Mouse (Mus musculus) hindbrain, embryonic 11.5 days (tissue): Measurements from ENCODE around the gene Epb41l1. TPM values are rescaled to one million over a fixed set of nuclear protein-coding genes. Genes with fewer than 3 reads are reported as not detected.
A peak's percentile ranks its signal among the peaks of the same experiment; 100 is the strongest.

Experiments used
- ATAC-seq: fragments of 200-750 bp; cut with Nextera tagmentation; 2 replicates; pipeline ENCODE4 v1.8.0; 2017; ENCODE audit warnings: mild to moderate bottlenecking, moderate TSS enrichment, moderate library complexity; ENCODE audit not compliant: low FRiP score
- DNase-seq: peaks from one replicate; pipeline ENCODE4 v3.0.0-alpha.2; 2015; ENCODE audit warnings: low spot score
- H3K27ac ChIP-seq: fragments of 300-500 bp; sonication (generic); 2 replicates; pipeline ENCODE4 v1.5.1; 2014; ENCODE audit warnings: mild to moderate bottlenecking, low read depth, low read length
- H3K27me3 ChIP-seq: fragments of 300-500 bp; sonication (generic); 2 replicates; pipeline ENCODE4 v1.6.1; 2014; ENCODE audit warnings: mild to moderate bottlenecking, low read length, moderate library complexity, mixed read lengths; ENCODE audit not compliant: control insufficient read depth, insufficient read depth
- H3K36me3 ChIP-seq: fragments of 300-500 bp; sonication (generic); 2 replicates; pipeline ENCODE4 v1.6.1; 2014; ENCODE audit warnings: mild to moderate bottlenecking, low read length, moderate library complexity, mixed read lengths; ENCODE audit not compliant: control insufficient read depth, insufficient read depth
- H3K4me1 ChIP-seq: fragments of 300-500 bp; sonication (generic); replicated peaks from 2 replicates; pipeline ENCODE4 v1.6.1; 2014; ENCODE audit warnings: low read length, mixed read lengths; ENCODE audit not compliant: control insufficient read depth, insufficient read depth
- H3K4me2 ChIP-seq: fragments of 300-500 bp; sonication (generic); replicated peaks from 2 replicates; pipeline ENCODE4 v1.6.1; 2014; ENCODE audit warnings: mild to moderate bottlenecking, low read depth, low read length
- H3K4me3 ChIP-seq: fragments of 300-500 bp; sonication (generic); 2 replicates; pipeline ENCODE4 v1.5.1; 2014; ENCODE audit warnings: low read depth, low read length
- H3K9ac ChIP-seq: fragments of 300-500 bp; sonication (generic); 2 replicates; pipeline ENCODE4 v1.6.1; 2014; ENCODE audit warnings: low read depth, low read length
- H3K9me3 ChIP-seq: fragments of 300-500 bp; sonication (generic); 2 replicates; pipeline ENCODE4 v1.6.1; 2016; ENCODE audit warnings: low read length; ENCODE audit not compliant: control insufficient read depth
- WGBS: fragments of 180-500 bp; shearing (Covaris S2); extraction: QIAGEN DNeasy Blood & Tissue Kit; methylation state at CpG from one replicate; pipeline ENCODE4 v1.1.7; 2014; 5-methylcytosine and 5-hydroxymethylcytosine counted together
- polyA plus RNA-seq: library from polyadenylated mRNA; unstranded; fragments of >200 nt; fragmentation: Nextera tagmentation; extraction: Ambion mirVana; gene quantifications from 2 replicates; pipeline ENCODE4 v1.2.1, GENCODE M21; 2014

Gene Epb41l1
- polyA plus RNA-seq, 1 experiment from 2014 or later, result 5.0 TPM

DNA sequence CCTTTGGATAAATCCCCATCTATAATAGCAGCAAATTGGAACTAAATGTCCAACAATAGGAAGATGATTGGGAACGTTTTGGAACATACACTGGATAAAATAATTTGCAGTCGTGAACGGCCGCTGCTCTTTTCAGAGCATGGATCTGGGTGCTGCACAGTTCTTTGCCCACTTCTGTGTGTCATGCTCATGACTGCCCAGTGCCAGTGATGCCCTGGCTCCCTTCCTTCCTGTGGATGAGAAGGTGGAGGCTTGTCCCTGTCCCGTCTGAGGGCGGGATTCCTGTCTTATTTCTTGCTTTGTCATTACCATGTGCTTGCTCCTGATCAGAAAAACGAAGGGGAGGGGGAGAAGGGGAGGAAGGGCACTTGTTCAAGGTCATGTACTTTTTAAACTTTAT lies 59.6 kb downstream of the Epb41l1 start:
- Histone ChIP-seq H3K27me3 (no peaks in the 10 kb centered on the region), H3K4me1 (no peaks in the 10 kb centered on the region), H3K4me2 (no peak overlapping the region), H3K36me3 (no peaks in the 10 kb centered on the region), H3K9ac (no peak overlapping the region), H3K27ac (no peak overlapping the region), H3K4me3 (no peak overlapping the region), H3K9me3 (no peaks in the 10 kb centered on the region)
- 84% methylated on average over 7 of the region's 7 CpGs for WGBS
- DNase-seq, result no peak
- ATAC-seq, result no peak

DNA sequence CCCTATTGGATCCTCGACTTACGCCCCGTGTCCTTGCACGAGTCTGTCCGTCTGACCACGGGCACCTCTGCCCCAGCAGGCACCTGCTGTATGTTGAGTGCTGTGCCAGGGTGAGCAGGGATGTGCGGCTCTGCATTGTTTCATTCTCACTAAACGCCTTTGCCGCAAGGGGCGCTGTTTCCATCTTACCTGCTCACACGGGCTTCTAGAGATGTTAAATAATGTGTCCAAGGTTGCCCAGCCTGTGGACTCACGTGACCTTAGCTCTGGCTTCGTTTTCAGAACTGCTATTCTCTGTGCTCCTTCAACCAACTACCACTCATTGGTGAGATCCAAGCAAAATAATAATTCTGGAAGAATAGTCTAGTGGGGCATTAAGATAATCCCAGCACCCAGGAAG lies 61.6 kb downstream of the Epb41l1 start:
- DNase-seq (peak; percentile 70), ATAC-seq (no peak)
- Histone ChIP-seq H3K36me3 (no peaks in the 10 kb centered on the region), H3K27ac (no peak overlapping the region), H3K27me3 (no peaks in the 10 kb centered on the region), H3K4me1 (no peaks in the 10 kb centered on the region), H3K4me2 (no peak overlapping the region), H3K9me3 (no peaks in the 10 kb centered on the region), H3K4me3 (no peak overlapping the region), H3K9ac (no peak overlapping the region)
- 39% methylated on average over 13 of the region's 13 CpGs for WGBS

DNA sequence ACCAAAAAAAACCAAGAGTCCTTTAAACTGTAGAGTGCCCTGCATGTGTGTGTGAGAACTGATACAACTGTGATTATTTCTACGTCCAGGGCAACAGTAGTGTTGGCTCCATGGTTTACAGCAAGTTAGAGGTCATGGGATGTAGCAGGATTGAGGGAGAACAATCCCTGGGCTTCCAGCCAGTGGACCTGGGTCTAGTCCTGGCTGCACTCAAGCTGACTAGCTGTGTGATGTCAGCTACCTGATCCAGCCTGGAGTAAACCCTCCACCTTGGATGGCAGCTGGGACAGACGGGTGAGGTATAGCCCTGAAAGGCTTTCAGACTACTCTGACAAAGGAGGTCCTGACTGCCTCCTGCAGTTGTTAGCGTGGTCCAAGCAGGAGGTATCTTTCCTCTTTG lies 62.1 kb downstream of the Epb41l1 start:
- Histone ChIP-seq H3K27ac (no peak overlapping the region), H3K4me1 (no peaks in the 10 kb centered on the region), H3K36me3 (no peaks in the 10 kb centered on the region), H3K9ac (no peak overlapping the region), H3K4me3 (no peak overlapping the region), H3K4me2 (no peak overlapping the region), H3K27me3 (no peaks in the 10 kb centered on the region), H3K9me3 (no peaks in the 10 kb centered on the region)
- DNase-seq, result no peak
- no peak for ATAC-seq
- WGBS, result 85% methylated on average over 3 of the region's 3 CpGs

DNA sequence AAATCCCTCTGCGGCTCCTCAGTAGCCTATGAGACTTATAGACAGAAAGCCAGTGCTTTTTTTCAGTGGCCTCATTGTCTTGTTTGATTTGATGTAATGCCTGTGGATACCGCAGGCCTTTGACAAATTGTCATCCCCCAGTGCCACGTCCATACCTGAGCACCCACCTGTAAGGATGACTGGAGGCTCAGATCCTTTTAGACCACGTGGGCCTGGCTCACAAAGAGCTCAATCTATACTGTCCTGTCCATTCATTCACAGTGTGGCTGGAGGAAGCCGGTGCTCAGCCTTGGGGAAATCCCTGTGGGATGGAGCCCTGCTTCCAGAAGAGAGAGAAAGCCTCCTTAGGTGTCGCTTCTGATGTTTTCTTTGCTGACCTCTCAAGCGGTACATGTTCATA lies 62.5 kb downstream of the Epb41l1 start:
- ATAC-seq, result no peak
- Histone ChIP-seq H3K36me3 (no peaks in the 10 kb centered on the region), H3K9me3 (no peaks in the 10 kb centered on the region), H3K4me3 (no peak overlapping the region), H3K27ac (no peak overlapping the region), H3K27me3 (no peaks in the 10 kb centered on the region), H3K9ac (no peak overlapping the region), H3K4me2 (no peak overlapping the region), H3K4me1 (no peaks in the 10 kb centered on the region)
- no peak for DNase-seq
- WGBS, result 81% methylated on average over 7 of the region's 7 CpGs

DNA sequence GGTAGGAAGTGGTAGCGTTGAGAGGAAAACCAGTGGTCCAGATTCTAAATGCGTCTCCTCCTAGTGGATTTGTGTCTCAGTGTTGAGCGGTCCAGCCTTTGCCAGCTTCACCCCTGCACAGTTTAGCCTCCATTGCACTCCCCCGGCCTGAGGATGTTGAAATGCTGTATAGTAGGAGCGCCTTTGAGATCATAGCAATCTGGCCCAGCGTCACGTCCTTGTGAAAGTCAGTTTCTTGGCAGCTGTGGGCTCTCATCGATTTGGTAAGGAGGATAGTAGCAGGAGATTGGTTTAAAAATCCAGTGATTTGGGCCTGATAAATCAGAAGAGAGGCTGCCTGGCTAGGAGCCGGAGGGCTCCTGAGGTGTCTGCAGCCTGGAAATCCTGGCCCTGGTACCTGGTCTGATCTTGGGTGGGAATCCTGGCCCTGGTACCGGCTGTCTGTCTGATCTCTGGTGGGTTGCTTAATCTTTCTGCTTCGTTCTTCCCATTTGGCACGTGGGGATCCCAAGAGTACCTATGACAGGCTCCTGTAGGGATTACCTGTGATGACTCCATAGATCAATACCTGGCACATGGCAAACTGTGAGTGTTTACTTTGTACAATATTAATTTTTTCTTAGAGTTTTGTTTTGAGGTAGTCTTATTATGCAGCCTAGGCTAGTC lies 65.5 kb downstream of the Epb41l1 start:
- Histone ChIP-seq H3K9ac (0 out of 2 replicates have a peak overlapping the region, but pooled peaks have one; percentile 7), H3K36me3 (no peaks in the 10 kb centered on the region)
- DNase-seq, result no peak

DNA sequence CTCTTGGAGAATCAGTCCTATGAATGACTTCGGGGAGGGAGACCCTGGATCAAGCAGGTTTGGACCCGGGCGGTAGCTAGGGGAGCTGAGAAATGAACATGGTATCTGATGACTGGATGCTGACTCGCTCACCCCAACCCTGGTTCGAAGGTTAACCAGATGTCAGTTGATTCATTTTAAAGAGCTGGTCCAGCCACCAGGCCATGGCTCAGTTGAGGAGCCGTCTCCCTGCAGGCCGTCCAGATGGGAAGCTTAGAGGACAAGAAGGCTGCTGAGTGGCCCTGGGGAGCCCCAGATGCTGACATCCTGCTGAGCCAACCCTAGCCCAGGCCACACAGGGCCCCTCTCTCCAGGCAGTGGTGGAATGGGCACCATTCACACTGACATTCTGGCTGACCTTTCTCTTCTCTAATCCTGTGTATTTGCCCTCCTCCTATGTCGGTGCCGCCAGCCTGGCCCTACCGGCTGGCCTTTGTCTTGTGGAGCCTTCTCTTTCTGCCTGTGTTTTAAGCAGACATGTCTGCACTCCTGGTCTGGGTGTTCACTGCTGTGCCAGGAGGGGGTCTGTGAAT lies 67.0 kb downstream of the Epb41l1 start:
- no peak for ATAC-seq
- H3K9ac ChIP-seq, result no peak overlapping the region

More for the DNA sequence above, 65.5 kb downstream of the Epb41l1 start:
- Histone ChIP-seq H3K4me2 (no peak overlapping the region), H3K27me3 (no peaks in the 10 kb centered on the region), H3K27ac (no peak overlapping the region), H3K9me3 (no peaks in the 10 kb centered on the region), H3K4me1 (no peaks in the 10 kb centered on the region), H3K4me3 (no peak overlapping the region)
- WGBS, result 92% methylated on average over 12 of the region's 12 CpGs
- no peak for ATAC-seq

DNA sequence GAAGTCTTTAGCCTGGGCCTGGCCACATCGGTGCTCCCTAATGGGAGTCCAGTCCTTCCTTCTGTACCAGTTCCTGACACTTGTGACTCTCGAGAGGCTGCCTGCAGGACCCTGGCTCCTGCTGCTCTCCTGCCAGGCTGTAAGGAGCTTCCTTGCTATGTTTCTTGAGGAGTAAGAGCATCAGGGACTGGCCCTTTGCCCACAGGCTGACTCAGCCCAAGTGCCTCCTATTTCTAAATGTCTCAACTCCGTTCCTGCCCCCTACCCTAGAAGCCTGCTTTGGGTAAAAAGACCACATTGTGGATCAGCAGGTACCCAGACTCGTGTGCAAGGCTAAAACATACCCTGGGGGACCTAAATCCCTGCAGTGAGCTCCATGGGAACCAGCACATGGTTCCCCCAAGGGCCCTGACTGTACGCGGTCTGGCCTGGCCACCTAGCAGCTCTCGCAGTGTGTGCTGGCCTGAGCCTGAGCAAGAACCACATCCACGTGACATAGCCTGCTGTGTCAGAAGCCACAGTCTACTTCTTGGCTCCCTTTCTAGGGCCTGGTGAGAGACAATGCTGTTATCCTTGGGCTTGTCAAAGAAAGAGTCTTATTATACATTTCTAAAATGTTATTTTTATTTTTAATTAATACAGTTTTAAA lies 67.6 kb downstream of the Epb41l1 start:
- no peak for ATAC-seq

More for the DNA sequence above, 67.0 kb downstream of the Epb41l1 start:
- no peaks in the 10 kb centered on the region for H3K27me3 ChIP-seq
- WGBS, result 72% methylated on average over 10 of the region's 10 CpGs
- no peak overlapping the region for H3K4me3 ChIP-seq
- no peaks in the 10 kb centered on the region for H3K4me1 ChIP-seq
- H3K9me3 ChIP-seq, result no peaks in the 10 kb centered on the region
- DNase-seq, result no peak
- no peak overlapping the region for H3K4me2 ChIP-seq
- no peak overlapping the region; the same call in 1 of the 2 replicates for H3K27ac ChIP-seq
- H3K36me3 ChIP-seq, result no peaks in the 10 kb centered on the region

DNA sequence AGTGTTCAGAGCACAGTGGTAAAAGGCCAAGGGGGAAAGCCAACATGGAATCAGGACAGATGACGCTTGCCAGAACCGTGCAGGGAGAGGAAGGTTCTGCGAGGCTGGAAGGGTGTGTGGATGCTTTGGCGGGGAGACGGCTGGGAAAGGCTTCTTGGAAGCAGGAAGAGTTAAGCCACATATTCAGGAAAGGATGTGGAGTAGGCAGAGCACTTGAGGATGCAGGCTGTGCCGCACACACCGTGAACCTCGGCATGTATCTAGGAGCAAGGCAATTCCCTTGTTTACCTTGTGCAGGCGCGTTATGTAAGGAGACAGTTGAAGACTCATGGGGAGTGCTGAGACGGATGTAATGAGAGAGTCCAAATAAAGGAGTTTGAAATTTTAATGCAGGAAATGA lies 69.5 kb downstream of the Epb41l1 start:
- no peaks in the 10 kb centered on the region for H3K36me3 ChIP-seq
- H3K4me1 ChIP-seq, result peaks cover 12% of the 10 kb centered on the region
- no peak for ATAC-seq
- no peak overlapping the region for H3K27ac ChIP-seq
- DNase-seq, result no peak
- H3K9ac ChIP-seq, result no peak overlapping the region
- no peak overlapping the region for H3K4me2 ChIP-seq
- H3K27me3 ChIP-seq, result no peaks in the 10 kb centered on the region
- 78% methylated on average over 11 of the region's 11 CpGs for WGBS
- no peaks in the 10 kb centered on the region for H3K9me3 ChIP-seq
- H3K4me3 ChIP-seq, result no peak overlapping the region

More for the DNA sequence above, 67.6 kb downstream of the Epb41l1 start:
- DNase-seq, result no peak
- H3K9ac ChIP-seq, result no peak overlapping the region
- peaks cover 5% of the 10 kb centered on the region for H3K4me1 ChIP-seq
- H3K27me3 ChIP-seq, result no peaks in the 10 kb centered on the region
- H3K27ac ChIP-seq, result no peak overlapping the region
- 72% methylated on average over 8 of the region's 8 CpGs for WGBS
- no peaks in the 10 kb centered on the region for H3K9me3 ChIP-seq
- no peak overlapping the region for H3K4me2 ChIP-seq
- no peaks in the 10 kb centered on the region for H3K36me3 ChIP-seq
- no peak overlapping the region for H3K4me3 ChIP-seq

DNA sequence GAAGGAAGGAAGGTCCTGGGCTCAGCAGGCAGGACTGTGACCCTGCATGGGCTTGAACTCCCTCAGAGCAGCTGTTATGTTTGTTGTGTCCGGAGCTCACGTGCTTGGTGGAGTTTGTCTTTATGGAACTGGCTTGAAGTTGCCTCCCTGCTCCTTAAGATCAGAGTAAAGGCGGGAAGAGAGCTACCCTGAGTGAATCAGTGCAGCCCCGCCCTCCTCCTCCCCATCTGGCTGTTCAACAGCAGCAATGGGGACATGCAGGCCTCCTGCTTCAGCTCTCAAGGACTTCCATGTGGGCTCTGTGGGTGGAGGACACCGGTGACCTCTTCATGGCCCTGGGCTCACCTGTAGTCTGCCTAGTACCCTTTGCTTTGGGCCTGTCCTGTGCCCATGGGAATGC lies 71.1 kb downstream of the Epb41l1 start:
- Histone ChIP-seq H3K36me3 (no peaks in the 10 kb centered on the region), H3K4me3 (no peak overlapping the region), H3K4me1 (peaks cover 12% of the 10 kb centered on the region), H3K9me3 (no peaks in the 10 kb centered on the region), H3K27ac (no peak overlapping the region), H3K27me3 (no peaks in the 10 kb centered on the region), H3K4me2 (no peak overlapping the region), H3K9ac (no peak overlapping the region)
- 71% methylated on average over 5 of the region's 5 CpGs for WGBS
- DNase-seq (no peak), ATAC-seq (no peak)
